Mouse (Mus musculus): Measurements from ENCODE around the gene 4921511M17Rik. TPM values are rescaled to one million over a fixed set of nuclear protein-coding genes. Genes with fewer than 3 reads are reported as not detected.

Gene 4921511M17Rik
- polyA plus RNA-seq (2012) = not detected in 2 replicates

DNA sequence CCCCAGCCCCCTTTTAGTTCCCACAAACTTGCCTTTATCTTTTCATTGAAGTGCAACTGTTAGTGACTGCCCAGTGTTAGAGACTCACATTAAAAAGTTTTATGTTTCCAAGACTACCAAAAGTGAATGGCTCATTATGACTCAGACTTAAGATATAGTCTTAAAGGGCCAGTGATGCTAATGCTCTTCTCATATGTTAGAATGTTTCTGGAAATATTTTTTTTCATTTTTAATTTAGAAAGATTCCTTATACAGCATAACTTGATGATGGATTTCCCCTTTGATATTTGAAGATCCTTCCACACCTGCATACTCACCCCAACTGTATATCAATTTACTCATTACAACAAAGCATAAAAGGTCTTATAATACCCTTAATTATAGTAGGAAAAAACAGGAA is at the start of gene 4921511M17Rik:
Gene 4921511M17Rik (minus strand): TSS at position 101 of the 400 bp plus-strand sequence.

DNA sequence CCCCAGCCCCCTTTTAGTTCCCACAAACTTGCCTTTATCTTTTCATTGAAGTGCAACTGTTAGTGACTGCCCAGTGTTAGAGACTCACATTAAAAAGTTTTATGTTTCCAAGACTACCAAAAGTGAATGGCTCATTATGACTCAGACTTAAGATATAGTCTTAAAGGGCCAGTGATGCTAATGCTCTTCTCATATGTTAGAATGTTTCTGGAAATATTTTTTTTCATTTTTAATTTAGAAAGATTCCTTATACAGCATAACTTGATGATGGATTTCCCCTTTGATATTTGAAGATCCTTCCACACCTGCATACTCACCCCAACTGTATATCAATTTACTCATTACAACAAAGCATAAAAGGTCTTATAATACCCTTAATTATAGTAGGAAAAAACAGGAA is 21.3 kb upstream of the 4921511M17Rik start, which contains the start of gene Gm10057:
Gene Gm10057 (minus strand): TSS at position 101 of the 400 bp plus-strand sequence.

DNA sequence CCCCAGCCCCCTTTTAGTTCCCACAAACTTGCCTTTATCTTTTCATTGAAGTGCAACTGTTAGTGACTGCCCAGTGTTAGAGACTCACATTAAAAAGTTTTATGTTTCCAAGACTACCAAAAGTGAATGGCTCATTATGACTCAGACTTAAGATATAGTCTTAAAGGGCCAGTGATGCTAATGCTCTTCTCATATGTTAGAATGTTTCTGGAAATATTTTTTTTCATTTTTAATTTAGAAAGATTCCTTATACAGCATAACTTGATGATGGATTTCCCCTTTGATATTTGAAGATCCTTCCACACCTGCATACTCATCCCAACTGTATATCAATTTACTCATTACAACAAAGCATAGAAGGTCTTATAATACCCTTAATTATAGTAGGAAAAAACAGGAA is 21.1 kb downstream of the 4921511M17Rik start, which contains the start of gene Samt1:
Gene Samt1 (minus strand): TSS at position 101 of the 400 bp plus-strand sequence.

Other genes with a start within 250 kb of the 4921511M17Rik start
- gene Spin2c, start 201.6 kb downstream of the 4921511M17Rik start, polyA plus RNA-seq (2012) = not detected in 2 replicates
- gene Samt1, start 21.2 kb downstream of the 4921511M17Rik start, polyA plus RNA-seq (2012) = not detected in 2 replicates
- not detected in 2 replicates for gene Gm10057, start 21.2 kb upstream of the 4921511M17Rik start, polyA plus RNA-seq (2012)
- gene Gm15140, start 86.9 kb upstream of the 4921511M17Rik start, polyA plus RNA-seq (2012) = not detected in 2 replicates